Mouse (Mus musculus): ENCODE measurements around the gene Smyd3.

Gene Smyd3

GRCm38 (mm10) chr1:179152376-179152775 is 365.5 kb downstream of the Smyd3 start:
- DNase-seq: no peak

- no peak for DNase-seq
Measured at GRCm38 (mm10) chr1:179151275-179151674, 366.6 kb downstream of the Smyd3 start.

- DNase-seq: no peak
Measured at GRCm38 (mm10) chr1:179149468-179150140, 368.2 kb downstream of the Smyd3 start.

GRCm38 (mm10) chr1:179146730-179147167 is 371.1 kb downstream of the Smyd3 start:
- no peak for DNase-seq

- DNase-seq: no peak
Measured at GRCm38 (mm10) chr1:179143154-179143832, 374.5 kb downstream of the Smyd3 start.

- peak; percentile 64 for DNase-seq
Measured at GRCm38 (mm10) chr1:179142177-179142576, 375.7 kb downstream of the Smyd3 start.

- DNase-seq: no peak
Measured at GRCm38 (mm10) chr1:179141071-179141650, 376.7 kb downstream of the Smyd3 start.

GRCm38 (mm10) chr1:179137145-179137477 is 380.7 kb downstream of the Smyd3 start:
- DNase-seq: no peak

- DNase-seq: peak; percentile 64
Measured at GRCm38 (mm10) chr1:179136461-179137144, 381.2 kb downstream of the Smyd3 start.

- DNase-seq: no peak
Measured at GRCm38 (mm10) chr1:179129995-179130394, 387.8 kb downstream of the Smyd3 start.

GRCm38 (mm10) chr1:179126287-179126686 is 391.6 kb downstream of the Smyd3 start:
- no peak for DNase-seq

GRCm38 (mm10) chr1:179122476-179123229 is 395.2 kb downstream of the Smyd3 start:
- DNase-seq: peak; percentile 58

GRCm38 (mm10) chr1:179120217-179120966 is 397.4 kb downstream of the Smyd3 start:
- DNase-seq: no peak

GRCm38 (mm10) chr1:179118673-179119072 is 399.2 kb downstream of the Smyd3 start:
- DNase-seq: no peak

GRCm38 (mm10) chr1:179116729-179117663 is 400.8 kb downstream of the Smyd3 start:
- no peak for DNase-seq

- DNase-seq: no peak
Measured at GRCm38 (mm10) chr1:179114833-179115495, 402.9 kb downstream of the Smyd3 start.

- no peak for DNase-seq
Measured at GRCm38 (mm10) chr1:179114385-179114784, 403.5 kb downstream of the Smyd3 start.

GRCm38 (mm10) chr1:179108759-179109158 is 409.1 kb downstream of the Smyd3 start:
- DNase-seq: no peak

GRCm38 (mm10) chr1:179107761-179108694 is 409.8 kb downstream of the Smyd3 start:
- no peak for DNase-seq

All from cerebellum, adult 11 months (tissue).